Mouse (Mus musculus) small intestine, adult 2 months (tissue): Measurements from ENCODE around the gene Sct.

Experiments
- CTCF ChIP-seq: fragments of 200-500 bp; IDR thresholded peaks from 2 replicates; pipeline ENCODE4 v1.5.1; 2012; ENCODE audit warnings: low read depth, mild to moderate bottlenecking, control low read depth, inconsistent platforms, low read length, moderate library complexity, mixed read lengths; ENCODE audit not compliant: insufficient replicate concordance, insufficient read length; ENCODE audit errors: extremely low read depth
- POLR2A ChIP-seq: fragments of 200-500 bp; IDR thresholded peaks from 2 replicates; pipeline ENCODE4 v1.6.1; 2012; ENCODE audit warnings: low read depth, mild to moderate bottlenecking, control low read depth, inconsistent platforms, low read length, moderate library complexity

GRCm38 (mm10) chr7:141328373-141328990 lies 49.5 kb upstream of the Sct start:
- TF ChIP-seq CTCF (no peak), POLR2A (no peak)
